Mouse (Mus musculus) G1E-ER4 (cell line): ENCODE results near the gene Parp14. TPM values are rescaled to one million over a fixed set of nuclear protein-coding genes. Genes with fewer than 3 reads are reported as not detected.

Experiments
- GATA1 ChIP-seq: IDR thresholded peaks from one replicate; pipeline ENCODE4 v1.8.0; 2012; ENCODE audit warnings: low read length, inconsistent platforms
- polyA plus RNA-seq: library from polyadenylated mRNA; stranded (reverse); fragments of >175 nt; gene quantifications from 2 replicates; pipeline ENCODE4 v1.2.3, GENCODE M21; 2012

Parp14 gene
- polyA plus RNA-seq, 1 experiment: 3.7 TPM

DNA sequence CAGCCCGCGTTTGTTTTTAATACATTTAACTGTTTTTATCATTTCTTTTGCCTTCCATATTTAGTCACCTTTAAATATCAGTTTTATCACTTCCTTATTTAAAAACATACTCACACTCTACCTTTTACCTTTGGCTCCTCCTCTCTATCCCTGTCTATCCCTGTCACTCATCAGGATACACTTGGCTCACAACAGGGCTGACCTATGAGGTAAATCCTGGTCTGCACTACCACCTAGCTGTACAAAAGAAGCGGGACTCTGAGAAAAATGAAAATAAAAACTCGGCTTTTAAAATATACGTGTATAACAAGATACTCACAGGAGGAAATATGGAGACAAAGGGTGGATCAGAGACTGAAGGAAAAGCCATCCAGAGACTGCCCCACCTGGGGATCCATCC lies 17.6 kb upstream of the Parp14 start:
- no peak for TF ChIP-seq GATA1

- no peak for TF ChIP-seq GATA1
Observed at GRCm38 (mm10) chr16:35888174-35888573, 16.8 kb upstream of the Parp14 start.

- TF ChIP-seq GATA1: no peak
Observed at GRCm38 (mm10) chr16:35874416-35874815, 3.1 kb upstream of the Parp14 start.

DNA sequence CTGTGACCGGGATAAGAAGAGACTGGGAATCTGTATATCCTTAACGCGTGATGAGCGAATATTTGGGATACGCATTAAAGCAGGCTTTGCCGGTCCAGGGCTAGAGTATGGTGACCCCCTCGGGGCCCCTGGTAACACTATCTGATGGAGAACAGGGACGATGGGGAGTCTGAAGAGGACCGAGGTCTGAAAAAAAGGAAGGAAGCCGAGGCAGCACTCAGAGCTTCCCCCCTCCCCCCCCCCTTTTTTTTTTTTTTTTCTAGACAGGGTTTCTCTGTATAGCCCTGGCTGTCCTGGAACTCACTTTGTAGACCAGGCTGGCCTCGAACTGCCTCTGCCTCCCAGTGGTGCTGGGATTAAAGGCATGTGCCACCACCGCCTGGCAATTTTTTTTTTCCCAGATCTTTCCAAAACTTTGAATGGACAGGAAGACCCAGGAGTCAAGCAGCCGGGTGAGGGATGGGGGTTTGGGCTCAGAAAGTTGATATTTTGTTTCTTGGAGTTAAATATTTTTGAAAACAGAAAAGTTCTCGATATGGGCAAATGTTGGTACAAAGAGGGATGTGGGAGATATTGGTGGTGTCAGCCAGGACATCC lies 1.2 kb upstream of the Parp14 start:
- no peak for TF ChIP-seq GATA1

DNA sequence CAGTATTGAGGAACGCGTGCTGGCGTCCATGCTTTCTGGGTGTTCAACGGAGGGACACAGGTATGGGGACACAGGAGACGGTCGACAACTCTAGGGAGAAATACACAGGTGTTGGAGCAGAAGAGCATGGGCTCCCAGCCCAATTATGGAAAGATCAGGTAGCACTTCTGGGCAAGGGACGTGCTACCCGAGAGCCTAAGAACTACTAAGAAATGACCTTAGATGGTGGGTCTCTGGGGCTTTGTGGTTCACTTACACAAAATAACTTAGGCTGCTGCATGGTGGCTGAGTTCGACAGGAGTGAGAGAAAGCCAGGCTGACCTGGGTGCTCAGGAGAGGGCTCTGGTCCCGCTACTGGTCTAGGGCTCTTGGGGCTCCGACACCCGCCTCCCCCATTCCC lies 554 bp upstream of the Parp14 start:
- TF ChIP-seq GATA1: no peak

- no peak for TF ChIP-seq GATA1
Observed at GRCm38 (mm10) chr16:35870581-35871047, 730 bp downstream of the Parp14 start.

GRCm38 (mm10) chr16:35869656-35870055 lies 1.7 kb downstream of the Parp14 start:
- no peak for TF ChIP-seq GATA1

DNA sequence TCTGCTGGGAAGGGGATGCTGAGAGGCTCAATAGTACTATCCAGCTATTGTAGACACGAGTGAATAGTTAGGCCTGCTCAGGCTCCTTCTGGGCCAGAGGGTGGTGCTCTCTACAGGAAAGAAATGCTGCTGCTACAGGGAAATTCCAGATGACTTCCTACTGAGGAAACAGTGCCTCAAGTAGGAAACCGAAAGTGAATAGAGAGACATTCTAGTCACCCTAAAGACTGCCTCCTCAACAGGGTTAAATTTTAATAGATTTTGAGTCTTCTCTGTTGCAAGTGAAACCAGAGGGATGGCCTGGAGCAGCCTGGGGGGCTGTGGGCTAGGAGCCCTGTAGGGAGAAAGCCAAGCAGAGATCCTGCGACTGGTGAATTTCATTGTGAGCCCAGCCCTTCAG lies 2.2 kb downstream of the Parp14 start:
- TF ChIP-seq GATA1: no peak

DNA sequence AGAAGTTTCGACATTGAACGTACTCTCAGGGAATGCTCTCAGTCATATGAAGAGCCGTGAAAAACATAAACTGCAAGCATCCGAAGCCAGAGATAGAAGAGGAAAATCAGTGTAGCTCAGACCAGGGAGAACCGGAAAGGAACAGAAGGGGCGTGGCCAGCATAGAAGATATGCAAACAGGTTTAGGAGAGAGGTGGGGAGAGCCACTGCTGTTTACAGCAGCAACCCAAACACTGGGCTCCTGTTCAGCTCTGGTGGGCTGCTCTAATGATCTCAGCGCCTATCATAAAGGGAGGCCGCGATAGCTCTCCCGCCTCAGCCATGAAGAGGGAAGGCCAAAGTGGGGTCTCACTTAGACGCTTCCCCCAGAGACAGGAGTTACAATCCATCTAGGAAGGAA lies 3.6 kb downstream of the Parp14 start:
- no peak for TF ChIP-seq GATA1

DNA sequence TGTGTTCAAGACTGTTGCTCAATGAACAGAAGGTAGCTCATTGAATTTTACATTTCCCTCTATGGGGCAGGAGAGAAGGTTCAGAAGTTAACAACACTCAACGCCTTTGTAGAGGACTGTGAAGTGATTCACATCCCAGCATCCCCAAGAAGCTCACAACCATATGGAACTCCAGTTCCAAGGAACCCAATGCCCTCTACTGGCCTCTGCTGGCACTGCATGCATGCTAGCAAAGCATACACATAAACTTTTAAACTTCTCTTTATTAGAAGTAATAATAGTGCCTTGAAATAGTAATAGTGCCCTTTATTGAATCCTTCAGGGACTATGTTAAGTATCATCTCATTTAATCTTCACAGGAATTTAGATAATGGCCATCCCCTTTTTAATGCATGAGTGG lies 9.3 kb downstream of the Parp14 start:
- TF ChIP-seq GATA1: no peak

DNA sequence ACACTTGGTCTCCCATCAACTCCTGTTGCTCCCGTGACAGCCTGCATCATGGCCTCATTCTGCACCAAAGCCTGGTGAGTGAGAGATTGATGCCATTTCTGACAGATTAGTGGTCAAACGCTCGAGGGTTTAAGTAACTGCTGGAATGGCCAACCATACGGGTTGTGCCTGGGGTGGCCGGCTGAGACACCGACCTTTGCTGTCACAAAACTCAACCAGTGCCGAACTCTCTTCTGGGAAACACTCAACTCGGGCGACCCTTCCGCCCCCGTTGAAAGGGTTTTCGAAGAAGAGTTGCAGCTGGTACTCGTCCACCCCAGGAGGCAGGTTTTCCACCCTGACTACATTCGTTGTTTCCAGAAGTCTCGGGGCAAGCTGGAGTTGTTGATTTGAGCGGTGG lies 11.1 kb downstream of the Parp14 start:
- no peak for TF ChIP-seq GATA1

- peak; percentile 87 for TF ChIP-seq GATA1
Observed at GRCm38 (mm10) chr16:35856766-35857165, 14.6 kb downstream of the Parp14 start.

DNA sequence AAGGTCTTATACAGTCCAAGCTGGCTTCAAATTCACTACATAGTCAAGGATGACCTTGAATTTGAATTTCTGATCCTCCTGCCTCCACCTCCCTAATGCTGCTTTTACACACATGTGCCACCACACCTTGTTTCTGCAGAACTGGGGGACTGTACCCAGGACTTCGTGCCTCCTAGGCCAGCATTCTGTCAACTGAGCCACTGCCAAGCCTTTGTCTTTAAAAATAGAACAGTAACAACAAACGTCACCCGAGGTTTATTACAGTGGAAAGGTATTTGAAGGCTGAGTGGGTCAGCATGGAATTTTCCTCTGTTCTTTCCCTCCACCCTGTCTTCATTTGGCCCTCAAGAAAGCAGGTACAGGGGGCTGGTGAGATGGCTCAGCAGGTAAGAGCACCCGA lies 15.5 kb downstream of the Parp14 start:
- TF ChIP-seq GATA1: no peak

DNA sequence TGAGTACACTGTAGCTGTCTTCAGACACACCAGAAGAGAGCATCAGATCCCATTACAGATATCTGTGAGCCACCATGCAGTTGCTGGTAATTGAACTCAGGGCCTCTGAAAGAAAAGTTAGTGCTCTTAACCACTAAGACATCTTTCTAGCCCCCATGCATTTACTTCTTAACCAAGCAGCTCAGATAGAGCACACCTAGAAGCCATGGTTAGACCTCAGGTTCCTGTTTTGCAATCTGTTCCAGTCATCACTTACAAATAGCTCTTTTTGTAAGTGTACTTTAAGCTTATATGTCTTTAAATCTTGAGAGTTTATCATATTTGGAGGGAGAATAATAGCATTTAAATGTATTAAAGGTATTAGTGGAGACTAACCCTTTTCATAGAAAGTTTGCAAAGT lies 24.2 kb downstream of the Parp14 start:
- no peak for TF ChIP-seq GATA1

DNA sequence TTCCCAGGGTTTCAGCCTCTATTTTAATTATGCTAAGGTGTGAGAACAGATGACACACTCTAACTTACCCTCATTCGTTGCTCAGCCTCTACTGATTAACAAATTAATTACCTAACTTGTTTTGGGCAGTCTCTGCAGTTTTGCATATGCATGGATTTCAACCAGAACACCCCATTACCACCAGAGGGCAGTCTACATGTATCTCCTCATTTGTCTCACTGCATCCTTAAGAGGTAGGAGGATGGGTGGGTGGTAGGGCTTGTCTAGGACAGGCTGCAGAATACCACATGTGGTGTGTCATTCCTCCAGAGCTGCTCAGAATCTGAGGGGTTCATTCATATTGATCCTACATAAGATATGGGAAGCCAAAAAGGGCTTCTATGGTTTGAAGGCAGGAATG lies 31.7 kb downstream of the Parp14 start:
- TF ChIP-seq GATA1: no peak

DNA sequence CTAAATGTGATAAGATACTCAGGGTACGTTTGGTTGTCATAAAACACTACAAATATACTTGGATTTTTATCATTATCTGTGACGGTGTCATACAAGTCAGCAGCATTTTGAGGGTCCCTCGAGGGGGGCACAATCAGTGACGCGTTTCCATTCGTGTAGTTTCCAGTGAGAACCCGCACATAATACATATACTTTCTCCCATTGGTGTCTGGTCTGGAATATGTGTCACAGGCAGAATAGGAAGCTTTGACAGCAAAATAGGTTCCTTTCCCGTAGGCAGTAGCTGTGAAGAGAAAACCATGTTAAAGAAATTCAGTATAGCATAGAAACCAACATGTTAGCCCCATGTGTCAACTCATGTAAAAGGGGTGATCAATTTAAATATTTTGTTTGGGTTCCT lies 36.7 kb downstream of the Parp14 start:
- TF ChIP-seq GATA1: no peak

DNA sequence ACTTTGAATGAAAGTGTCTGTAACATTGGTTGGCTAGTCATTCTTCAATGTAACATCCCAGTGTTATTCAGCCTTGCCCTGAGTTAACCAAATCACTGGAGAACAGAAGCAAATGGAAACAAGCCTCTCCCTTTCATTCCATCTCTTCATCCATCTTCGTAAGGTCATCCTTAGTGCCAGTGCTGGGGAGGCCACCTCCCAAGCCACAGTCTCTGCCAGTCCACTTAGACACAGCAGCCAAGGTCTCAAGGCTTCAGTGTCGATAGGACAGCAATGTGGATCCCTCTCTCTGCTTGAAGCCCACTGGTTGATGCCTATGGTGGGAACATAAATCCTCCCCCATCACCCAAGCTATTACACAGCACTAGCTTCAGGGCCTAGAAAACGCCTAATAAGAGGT lies 38.4 kb downstream of the Parp14 start:
- TF ChIP-seq GATA1: no peak

DNA sequence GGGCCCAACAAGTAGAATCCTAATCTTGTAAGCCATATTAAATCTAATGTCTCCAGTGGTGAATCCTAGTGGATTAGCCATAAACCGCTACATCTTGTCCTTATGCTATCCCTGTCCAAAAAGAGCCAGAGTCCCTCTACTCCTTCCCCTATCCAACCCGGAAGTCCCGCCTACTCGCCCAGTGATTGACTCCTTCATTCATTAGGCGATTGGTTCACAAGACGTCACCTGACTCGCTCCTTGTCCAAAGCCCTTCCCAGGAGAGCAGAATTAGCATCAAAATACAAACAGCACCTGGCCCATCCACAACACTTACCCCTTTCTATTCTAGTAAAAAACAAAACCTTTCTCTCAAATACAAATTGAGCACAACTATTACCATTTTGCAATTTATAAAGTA lies 41.3 kb downstream of the Parp14 start:
- no peak for TF ChIP-seq GATA1
